Mouse (Mus musculus) hindbrain, embryonic 12.5 days (tissue): ENCODE measurements around the gene Utrn. TPM values are rescaled to one million over a fixed set of nuclear protein-coding genes. Genes with fewer than 3 reads are reported as not detected.

ENCODE experiments used
- ATAC-seq: fragments of 200-750 bp; cut with Nextera tagmentation; 2 replicates; pipeline ENCODE4 v1.8.0; 2017; ENCODE audit warnings: moderate TSS enrichment; ENCODE audit not compliant: low FRiP score
- H3K27ac ChIP-seq: fragments of 300-500 bp; sonication (generic); 2 replicates; pipeline ENCODE4 v1.5.1; 2016; ENCODE audit warnings: mild to moderate bottlenecking
- H3K27me3 ChIP-seq: fragments of 300-500 bp; sonication (generic); 2 replicates; pipeline ENCODE4 v1.6.1; 2016; ENCODE audit warnings: mild to moderate bottlenecking
- H3K36me3 ChIP-seq: fragments of 300-500 bp; sonication (generic); 2 replicates; pipeline ENCODE4 v1.6.1; 2016; ENCODE audit warnings: mild to moderate bottlenecking
- H3K4me1 ChIP-seq: fragments of 300-500 bp; sonication (generic); 2 replicates; pipeline ENCODE4 v1.6.1; 2016
- H3K4me2 ChIP-seq: fragments of 300-500 bp; sonication (generic); replicated peaks from 2 replicates; pipeline ENCODE4 v1.6.1; 2016; ENCODE audit warnings: mild to moderate bottlenecking
- H3K4me3 ChIP-seq: fragments of 300-500 bp; sonication (generic); 2 replicates; pipeline ENCODE4 v1.5.1; 2016; ENCODE audit warnings: mild to moderate bottlenecking
- H3K9ac ChIP-seq: fragments of 300-500 bp; sonication (generic); 2 replicates; pipeline ENCODE4 v1.6.1; 2016; ENCODE audit warnings: mild to moderate bottlenecking, moderate library complexity
- H3K9me3 ChIP-seq: fragments of 300-500 bp; sonication (generic); replicated peaks from 2 replicates; pipeline ENCODE4 v1.6.1; 2016; ENCODE audit warnings: mild to moderate bottlenecking
- WGBS: fragments of 180-500 bp; shearing (Covaris S2); methylation state at CpG from one replicate; pipeline ENCODE4 v1.1.7; 2016; 5-methylcytosine and 5-hydroxymethylcytosine counted together
- polyA plus RNA-seq: library from polyadenylated mRNA; unstranded; fragments of >200 nt; fragmentation: Nextera tagmentation; extraction: Ambion mirVana; gene quantifications from 2 replicates; pipeline ENCODE4 v1.2.1, GENCODE M21; 2016

Gene Utrn
- 52.0 and 56.0 TPM in 2 replicates for polyA plus RNA-seq

DNA sequence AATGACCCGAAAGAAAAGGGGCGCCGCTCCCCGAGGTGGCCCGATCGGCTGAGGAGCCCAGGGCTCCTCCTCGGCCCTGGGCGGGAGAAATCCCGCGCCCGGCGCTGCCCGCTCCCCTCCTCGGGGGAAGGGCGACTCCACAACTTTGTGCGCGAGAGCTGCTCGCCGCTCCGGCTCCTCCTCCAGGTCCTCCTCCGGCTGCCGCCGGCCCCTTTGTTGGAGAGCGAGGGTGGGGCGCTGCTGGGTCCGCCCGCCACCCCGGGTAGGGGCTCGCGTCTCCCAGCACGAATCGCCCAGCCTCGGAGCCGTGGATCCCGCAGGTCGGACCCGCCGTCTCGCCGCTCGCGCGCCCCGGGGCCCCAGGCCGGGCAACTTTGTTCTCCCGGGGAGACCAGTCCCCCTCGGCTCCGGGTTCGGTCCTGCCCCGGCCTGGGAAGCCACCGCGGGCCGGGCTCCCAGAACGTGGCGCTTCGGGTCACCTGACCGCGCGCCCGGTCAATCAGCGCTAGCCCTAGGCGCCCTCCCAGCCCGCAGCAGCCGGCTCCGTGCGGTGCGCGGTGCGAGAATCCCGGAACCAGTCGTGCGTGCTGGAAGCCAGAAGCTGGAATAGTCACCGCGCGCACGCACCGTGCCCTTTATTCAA, at the start of gene Utrn:
Gene Utrn, minus strand, starts transcription at position 337 of the 643 bp plus-strand sequence.
- peak within 1 kb of the TSS; percentile 81 for H3K27ac ChIP-seq
- peak within 1 kb of the TSS; percentile 85 for H3K9ac ChIP-seq
- peak within 1 kb of the TSS; percentile 75 for H3K4me3 ChIP-seq
- H3K36me3 ChIP-seq, result no peaks in the 10 kb centered on the region
- H3K4me1 ChIP-seq, result peaks cover 19% of the 10 kb centered on the region
- no peaks in the 10 kb centered on the region for H3K9me3 ChIP-seq
- peak; percentile 87 for ATAC-seq
- peak within 1 kb of the TSS; percentile 97 for H3K4me2 ChIP-seq
- under 1% methylated on average over 63 of the region's 77 CpGs for WGBS
- peaks cover 2% of the 10 kb centered on the region; the same call in 1 of the 2 replicates for H3K27me3 ChIP-seq

DNA sequence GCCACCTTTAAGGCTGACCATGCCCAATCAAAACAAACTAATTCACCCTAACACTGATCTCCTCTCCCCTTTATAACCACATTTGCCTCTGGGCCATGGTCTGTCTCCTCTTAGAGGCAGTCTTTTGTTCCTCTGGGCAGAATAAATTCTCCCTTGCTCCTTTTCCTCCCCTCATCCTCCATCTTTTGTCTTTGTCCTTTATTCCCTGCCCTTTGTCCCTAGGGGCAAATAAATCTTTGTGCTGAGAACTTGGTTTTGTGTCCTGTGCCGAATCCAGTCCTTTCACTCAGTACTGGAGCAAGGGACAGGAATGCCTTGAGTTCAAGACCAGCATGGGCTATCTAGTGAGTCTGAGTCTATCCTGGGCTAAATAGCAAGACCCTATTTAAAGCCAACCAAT, 48.5 kb upstream of the Utrn start:
- Histone ChIP-seq H3K27me3 (no peaks in the 10 kb centered on the region), H3K36me3 (no peaks in the 10 kb centered on the region), H3K4me3 (no peak overlapping the region), H3K4me1 (no peaks in the 10 kb centered on the region), H3K27ac (no peak overlapping the region), H3K9ac (no peak overlapping the region), H3K4me2 (no peak overlapping the region), H3K9me3 (no peaks in the 10 kb centered on the region)
- no peak for ATAC-seq
- 15% methylated on average over 1 of the region's 1 CpGs for WGBS

DNA sequence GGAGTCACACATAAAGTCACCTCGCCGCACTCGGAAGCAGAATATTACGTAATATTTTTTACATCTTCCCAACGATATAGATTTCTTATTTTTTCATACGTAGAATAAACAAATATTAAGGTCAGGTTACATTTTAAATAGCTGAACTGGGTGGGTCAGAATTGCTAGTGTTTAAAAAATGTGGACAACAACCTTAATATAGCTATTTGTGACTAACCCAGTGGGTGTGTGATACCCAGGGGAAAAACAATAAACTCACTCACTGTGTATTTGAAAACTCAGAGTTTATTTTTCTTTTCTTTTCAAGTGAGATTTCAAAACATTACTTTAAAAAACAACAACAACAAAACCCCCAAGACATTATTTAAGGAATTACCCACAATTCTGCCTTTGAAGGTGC, 47.2 kb upstream of the Utrn start:
- 90% methylated on average over 6 of the region's 6 CpGs for WGBS
- no peaks in the 10 kb centered on the region for H3K9me3 ChIP-seq
- H3K27me3 ChIP-seq, result no peaks in the 10 kb centered on the region
- H3K9ac ChIP-seq, result no peak overlapping the region
- ATAC-seq, result no peak
- no peak overlapping the region for H3K27ac ChIP-seq
- peaks cover 7% of the 10 kb centered on the region; the same call in 1 of the 2 replicates for H3K4me1 ChIP-seq
- H3K36me3 ChIP-seq, result no peaks in the 10 kb centered on the region
- no peak overlapping the region for H3K4me2 ChIP-seq
- no peak overlapping the region for H3K4me3 ChIP-seq

DNA sequence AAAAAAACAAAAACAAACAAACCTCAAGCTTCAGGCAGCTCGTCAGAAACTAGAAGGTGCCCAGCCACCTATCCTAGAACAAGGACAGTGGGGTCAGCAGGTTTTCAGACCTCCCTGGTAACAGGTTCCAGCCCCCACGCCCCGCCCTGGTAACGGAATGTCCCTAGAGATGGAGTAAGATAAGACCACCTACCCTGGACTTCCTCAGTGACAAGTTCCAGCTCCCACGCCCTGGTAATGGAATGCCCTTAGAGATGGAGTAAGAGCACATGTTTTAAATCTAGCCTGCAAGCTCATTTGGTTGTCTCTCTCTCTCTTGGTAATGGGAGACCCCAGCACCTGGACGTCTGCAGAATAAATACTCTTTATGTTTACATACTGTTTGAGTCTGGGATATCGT, 46.7 kb upstream of the Utrn start:
- H3K4me2 ChIP-seq, result no peak overlapping the region
- no peak overlapping the region for H3K4me3 ChIP-seq
- ATAC-seq, result no peak
- H3K9me3 ChIP-seq, result no peaks in the 10 kb centered on the region
- WGBS, result 75% methylated on average over 7 of the region's 7 CpGs
- H3K27ac ChIP-seq, result no peak overlapping the region
- no peaks in the 10 kb centered on the region for H3K27me3 ChIP-seq
- H3K4me1 ChIP-seq, result peaks cover 7% of the 10 kb centered on the region; the same call in 1 of the 2 replicates
- H3K9ac ChIP-seq, result no peak overlapping the region
- H3K36me3 ChIP-seq, result no peaks in the 10 kb centered on the region

DNA sequence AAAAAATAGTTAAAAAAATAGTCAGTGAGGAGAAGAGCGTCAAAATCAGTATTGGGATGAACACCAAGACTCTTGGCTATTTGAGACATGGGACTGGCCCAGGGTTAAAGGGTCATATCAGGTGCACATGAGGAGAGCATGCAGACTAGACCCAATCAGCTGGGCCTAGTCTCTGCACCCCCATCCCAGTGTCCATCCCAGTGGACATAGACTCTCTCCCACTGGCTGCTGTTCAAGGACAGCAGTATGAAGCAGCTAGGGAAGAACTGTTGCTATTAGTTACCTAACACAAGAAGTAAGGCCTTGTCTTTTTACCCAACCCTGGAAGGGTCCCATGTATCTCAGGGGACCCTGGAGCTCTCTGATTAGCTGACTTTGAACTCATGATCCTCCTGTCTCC, 45.0 kb upstream of the Utrn start:
- Histone ChIP-seq H3K4me3 (no peak overlapping the region), H3K27ac (no peak overlapping the region), H3K9me3 (no peaks in the 10 kb centered on the region), H3K9ac (no peak overlapping the region), H3K4me2 (no peak overlapping the region), H3K27me3 (no peaks in the 10 kb centered on the region), H3K36me3 (no peaks in the 10 kb centered on the region), H3K4me1 (peaks cover 7% of the 10 kb centered on the region; the same call in 1 of the 2 replicates)
- WGBS, result 97% methylated on average over 1 of the region's 1 CpGs
- no peak for ATAC-seq

DNA sequence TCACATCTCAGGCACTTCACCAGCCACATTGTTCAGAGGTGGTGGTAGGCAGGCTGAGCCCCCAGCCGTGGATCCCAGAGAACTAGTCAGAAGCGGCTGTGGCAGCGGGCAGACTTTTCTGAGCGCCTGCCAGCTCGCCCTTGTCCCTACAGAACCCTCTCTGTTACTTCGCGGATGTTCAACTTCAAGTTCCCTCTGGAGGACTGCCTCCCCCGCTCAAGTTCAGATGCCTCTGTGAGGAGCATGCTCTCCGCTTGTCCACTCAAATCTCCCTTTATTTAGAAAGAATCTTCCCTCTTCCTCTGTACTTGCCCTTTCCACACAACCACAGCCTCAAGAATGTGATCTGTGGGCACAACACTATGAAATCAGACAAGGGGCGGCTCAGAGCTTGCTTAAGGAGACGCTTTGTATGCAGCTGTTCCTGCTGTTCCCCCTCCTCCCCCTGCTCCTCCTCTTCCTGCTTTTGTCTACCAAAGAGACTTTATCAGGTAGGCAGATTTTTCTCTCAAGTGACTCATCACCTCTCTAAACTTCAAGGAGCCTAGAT, 42.9 kb upstream of the Utrn start:
- Histone ChIP-seq H3K9ac (no peak overlapping the region), H3K4me1 (peaks cover 7% of the 10 kb centered on the region; the same call in 1 of the 2 replicates), H3K27ac (peak overlapping the region; percentile 57), H3K9me3 (no peaks in the 10 kb centered on the region), H3K4me2 (0 out of 2 replicates have a peak overlapping the region, but pooled peaks have one; percentile 11), H3K36me3 (no peaks in the 10 kb centered on the region), H3K4me3 (no peak overlapping the region), H3K27me3 (no peaks in the 10 kb centered on the region)
- peak; percentile 73; the same call in 1 of the 2 replicates for ATAC-seq
- 65% methylated on average over 11 of the region's 11 CpGs for WGBS

DNA sequence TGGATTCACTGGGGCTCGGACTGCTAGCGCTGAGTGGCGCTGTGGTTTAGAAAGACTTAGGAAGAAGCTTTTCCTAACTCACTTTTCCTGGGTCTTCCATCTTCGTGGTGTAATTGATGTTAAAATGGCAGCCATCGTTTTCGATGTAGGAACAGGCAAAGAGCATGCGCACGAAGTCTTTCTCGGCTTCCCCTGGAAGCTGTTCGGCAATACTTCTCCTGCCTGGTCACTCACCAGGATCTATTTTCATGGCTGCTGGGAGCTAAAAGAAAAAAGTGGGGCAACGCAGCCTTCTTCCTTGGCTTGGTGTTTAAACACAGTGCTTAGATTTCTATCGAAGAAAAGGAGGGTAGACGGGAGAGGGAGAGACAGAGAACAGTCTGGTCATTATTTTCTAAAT, 42.3 kb upstream of the Utrn start:
- Histone ChIP-seq H3K27ac (peak overlapping the region; percentile 57; the same call in 1 of the 2 replicates), H3K4me2 (no peak overlapping the region), H3K9me3 (no peaks in the 10 kb centered on the region), H3K4me1 (peaks cover 7% of the 10 kb centered on the region; the same call in 1 of the 2 replicates), H3K4me3 (no peak overlapping the region), H3K9ac (no peak overlapping the region), H3K27me3 (no peaks in the 10 kb centered on the region), H3K36me3 (no peaks in the 10 kb centered on the region)
- 0 out of 2 replicates have a peak, but pooled peaks have one; percentile 26 for ATAC-seq
- WGBS, result 88% methylated on average over 13 of the region's 13 CpGs

DNA sequence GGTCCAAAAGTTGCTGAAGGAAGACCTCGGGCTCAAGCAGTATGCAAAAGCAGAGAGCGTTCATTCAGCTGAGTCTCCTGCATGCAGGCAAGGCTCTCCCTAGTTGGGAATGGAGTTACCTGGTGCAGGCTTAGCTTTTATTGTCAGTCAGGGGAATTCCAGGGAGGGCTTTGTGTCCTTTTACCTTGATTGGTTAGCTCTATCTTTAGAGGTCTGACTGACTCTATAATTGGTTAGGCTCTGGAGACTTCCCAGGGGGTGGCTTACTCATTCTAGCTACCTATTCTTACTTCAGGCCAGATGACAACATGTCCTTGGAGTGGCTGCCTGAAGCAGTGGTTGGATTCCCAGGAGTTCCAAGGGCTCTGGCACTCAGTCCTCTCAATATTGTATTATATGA, 40.7 kb upstream of the Utrn start:
- Histone ChIP-seq H3K36me3 (no peaks in the 10 kb centered on the region), H3K9me3 (no peaks in the 10 kb centered on the region), H3K4me1 (peaks cover 7% of the 10 kb centered on the region; the same call in 1 of the 2 replicates), H3K27ac (no peak overlapping the region), H3K9ac (no peak overlapping the region), H3K4me2 (no peak overlapping the region), H3K27me3 (no peaks in the 10 kb centered on the region), H3K4me3 (no peak overlapping the region)
- WGBS, result 98% methylated on average over 2 of the region's 2 CpGs
- ATAC-seq, result no peak

DNA sequence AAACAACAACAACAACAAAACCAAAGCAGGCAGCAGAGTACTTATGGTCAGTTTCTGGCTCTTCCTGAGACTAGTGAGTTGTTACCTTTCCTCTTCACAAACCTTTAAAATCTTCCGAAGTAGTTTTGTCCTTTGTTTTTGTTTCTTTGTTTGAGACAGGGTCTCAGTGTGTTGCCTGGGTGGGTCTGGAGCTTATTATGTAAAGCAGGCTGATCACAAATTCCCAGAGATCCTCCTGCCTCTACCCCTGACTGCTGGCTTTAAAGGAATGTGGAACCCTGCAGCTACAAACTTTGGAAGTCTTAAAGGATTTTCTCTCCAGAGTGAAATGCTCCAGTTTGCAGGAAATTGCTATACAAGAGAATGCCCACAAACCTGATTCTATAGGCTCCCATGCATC, 40.0 kb upstream of the Utrn start:
- 25% methylated on average over 1 of the region's 1 CpGs for WGBS
- H3K9me3 ChIP-seq, result no peaks in the 10 kb centered on the region
- H3K4me1 ChIP-seq, result peaks cover 7% of the 10 kb centered on the region; the same call in 1 of the 2 replicates
- no peaks in the 10 kb centered on the region for H3K27me3 ChIP-seq
- ATAC-seq, result no peak
- no peak overlapping the region for H3K4me3 ChIP-seq
- H3K27ac ChIP-seq, result no peak overlapping the region
- H3K4me2 ChIP-seq, result no peak overlapping the region
- no peak overlapping the region for H3K9ac ChIP-seq
- H3K36me3 ChIP-seq, result no peaks in the 10 kb centered on the region

DNA sequence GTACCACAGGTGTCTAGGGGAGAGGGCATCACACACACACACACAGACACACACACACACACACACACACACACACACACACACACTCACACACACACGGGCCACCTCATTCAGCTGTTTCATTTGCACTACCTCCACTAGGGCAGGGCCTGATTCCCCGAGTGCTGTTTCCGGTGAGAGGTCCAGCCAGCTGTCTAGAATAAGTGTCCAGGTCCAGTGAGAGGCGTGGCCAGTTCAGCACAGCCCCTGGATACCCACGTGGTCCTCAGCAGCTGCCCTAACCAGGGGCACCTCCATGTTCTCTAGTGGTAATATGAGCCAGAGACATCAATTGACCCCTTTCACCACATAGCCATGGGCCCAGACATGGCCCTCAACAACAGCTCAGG, 35.0 kb upstream of the Utrn start:
- H3K4me1 ChIP-seq, result no peaks in the 10 kb centered on the region
- no peak for ATAC-seq

DNA sequence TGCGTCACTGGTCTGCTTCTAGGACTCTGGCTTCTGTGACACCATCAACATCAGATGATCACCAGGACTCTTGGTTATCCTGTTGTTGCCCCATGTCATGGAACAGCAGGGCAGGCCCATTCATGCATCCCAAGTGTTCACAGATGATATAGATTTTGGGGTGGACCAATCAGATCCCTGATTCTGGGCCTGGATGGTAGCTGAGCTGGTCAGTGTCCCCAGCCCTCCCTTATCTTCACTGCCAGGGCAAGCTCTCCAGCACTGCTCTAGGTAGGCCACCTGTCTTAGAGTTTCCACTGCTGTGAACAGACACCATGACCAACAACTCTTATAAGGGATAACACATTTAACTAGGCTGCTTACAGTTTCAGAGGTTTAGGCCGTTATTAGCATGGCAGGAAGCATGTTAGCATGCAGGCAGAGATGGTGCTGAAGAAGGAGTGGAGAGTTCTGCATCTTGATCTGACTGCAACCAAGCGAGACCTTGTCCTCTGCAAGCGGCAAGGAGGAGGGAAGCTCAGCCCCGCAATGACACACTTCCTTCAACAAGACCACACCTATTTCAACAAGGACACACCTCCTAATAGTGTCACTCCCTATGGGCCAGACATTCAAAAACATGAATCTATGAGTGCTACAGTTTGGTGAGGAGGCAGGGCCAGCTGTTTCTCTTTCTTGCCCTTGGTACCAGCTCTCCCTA, 34.4 kb upstream of the Utrn start:
- Histone ChIP-seq H3K36me3 (no peaks in the 10 kb centered on the region), H3K4me1 (no peaks in the 10 kb centered on the region), H3K27me3 (no peaks in the 10 kb centered on the region), H3K9ac (no peak overlapping the region), H3K4me2 (no peak overlapping the region), H3K27ac (no peak overlapping the region), H3K9me3 (no peaks in the 10 kb centered on the region), H3K4me3 (no peak overlapping the region)
- ATAC-seq, result no peak
- WGBS, result 86% methylated on average over 5 of the region's 5 CpGs

More for the DNA sequence above, 35.0 kb upstream of the Utrn start:
- no peaks in the 10 kb centered on the region for H3K9me3 ChIP-seq
- H3K27me3 ChIP-seq, result no peaks in the 10 kb centered on the region
- 72% methylated on average over 5 of the region's 5 CpGs for WGBS
- no peak overlapping the region for H3K4me3 ChIP-seq
- H3K9ac ChIP-seq, result no peak overlapping the region
- H3K27ac ChIP-seq, result no peak overlapping the region
- H3K36me3 ChIP-seq, result no peaks in the 10 kb centered on the region
- H3K4me2 ChIP-seq, result no peak overlapping the region

DNA sequence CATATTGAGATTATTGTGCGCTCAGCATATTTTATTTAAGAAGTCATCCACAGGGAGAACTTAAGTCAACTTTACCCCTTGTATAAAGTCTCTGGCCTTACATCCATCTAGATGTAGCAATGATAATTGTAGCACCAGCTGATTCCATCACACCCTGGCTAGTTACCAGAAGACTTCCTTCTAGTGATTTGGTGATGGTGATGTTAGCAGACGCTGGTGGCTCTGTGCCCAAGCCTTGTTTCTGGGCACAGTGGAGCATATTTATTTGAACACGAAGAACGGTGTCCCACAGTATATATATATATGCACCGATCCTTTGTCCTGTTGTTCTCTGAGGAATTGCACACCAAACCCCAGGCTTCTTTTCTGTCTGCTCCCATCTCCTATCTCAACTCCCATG, 30.7 kb upstream of the Utrn start:
- Histone ChIP-seq H3K4me2 (no peak overlapping the region), H3K4me1 (no peaks in the 10 kb centered on the region), H3K27me3 (no peaks in the 10 kb centered on the region), H3K4me3 (no peak overlapping the region), H3K36me3 (no peaks in the 10 kb centered on the region), H3K9me3 (no peaks in the 10 kb centered on the region), H3K27ac (no peak overlapping the region), H3K9ac (no peak overlapping the region)
- ATAC-seq, result no peak
- 94% methylated on average over 5 of the region's 5 CpGs for WGBS
